Mouse (Mus musculus) gastrocnemius, adult 2 months (tissue): ENCODE measurements around the gene Olfr1448. TPM values are rescaled to one million over a fixed set of nuclear protein-coding genes. Genes with fewer than 3 reads are reported as not detected.
"Not testable (repeated sequence)": the region's sequence is repeated elsewhere in the genome, so short reads cannot be mapped to it uniquely, and the experiment has no call there.

ENCODE experiments used
- DNase-seq: peaks from one replicate; pipeline ENCODE4 v3.0.0; 2022
- H3K27ac ChIP-seq: fragments of 200-600 bp; 2 replicates; pipeline ENCODE4 v1.8.1; 2022; ENCODE audit warnings: mild to moderate bottlenecking
- H3K4me3 ChIP-seq: fragments of 200-600 bp; 2 replicates; pipeline ENCODE4 v1.8.1; 2022; ENCODE audit warnings: mild to moderate bottlenecking, moderate library complexity
- CTCF ChIP-seq: fragments of 200-600 bp; IDR thresholded peaks from 2 replicates; pipeline ENCODE4 v1.8.1; 2022; ENCODE audit warnings: antibody characterized with exemption, mild to moderate bottlenecking, moderate library complexity
- intact Hi-C: fragments of 180-260 bp; cut with DNase I; formaldehyde crosslinking; loops from one replicate; pipeline ENCODE4 v1.15.1; 2025
- long read RNA-seq, 2 experiments: library from polyadenylated mRNA; stranded (forward); transcript quantifications; one replicate each; pipeline ENCODE4 v2.0.0; 2021
- total RNA-seq, 2 experiments: library from RNA; stranded (reverse); gene quantifications; 2 replicates each; pipeline ENCODE4 v1.2.3; 2021

Olfr1448 gene
- total RNA-seq = not detected
- long read RNA-seq, experiment 1 = 0 reads
- long read RNA-seq, experiment 2 = 0 reads

- intact Hi-C loops = no loop called here
- no peak for DNase-seq
- TF ChIP-seq CTCF = no peak
- no peak within 1 kb of the TSS for H3K4me3 ChIP-seq
- H3K27ac ChIP-seq = no peak within 1 kb of the TSS
Observed at GRCm38 (mm10) chr19:12924319-12924718, at the start of gene Olfr1448. Gene Olfr1448 (minus strand): TSS chr19:12924419.

GRCm38 (mm10) chr19:12970082-12970481, 45.9 kb upstream of the Olfr1448 start:
- H3K27ac ChIP-seq, H3K4me3 ChIP-seq, DNase-seq, intact Hi-C loops: not testable (repeated sequence)

GRCm38 (mm10) chr19:12949958-12950357, 25.7 kb upstream of the Olfr1448 start, which contains the start of gene Olfr1450:
Gene Olfr1450 (plus strand): TSS chr19:12950258.
- intact Hi-C loops = no loop called here
- no peak for TF ChIP-seq CTCF
- DNase-seq = no peak
- H3K4me3 ChIP-seq = no peak within 1 kb of the TSS
- no peak within 1 kb of the TSS for H3K27ac ChIP-seq

GRCm38 (mm10) chr19:12930540-12930939, 6.3 kb upstream of the Olfr1448 start, which contains the start of gene Olfr1449:
Gene Olfr1449 (plus strand): TSS chr19:12930840.
- no peak within 1 kb of the TSS for H3K4me3 ChIP-seq
- no peak for TF ChIP-seq CTCF
- intact Hi-C loops = no loop called here
- no peak within 1 kb of the TSS for H3K27ac ChIP-seq
- DNase-seq = no peak

GRCm38 (mm10) chr19:12903643-12904042, 20.6 kb downstream of the Olfr1448 start, which contains the start of gene Olfr1447:
Gene Olfr1447 (minus strand): TSS chr19:12903743.
- no peak within 1 kb of the TSS for H3K4me3 ChIP-seq
- intact Hi-C loops = no loop called here
- no peak within 1 kb of the TSS for H3K27ac ChIP-seq
- no peak for DNase-seq
- TF ChIP-seq CTCF = no peak

- Histone ChIP-seq H3K27ac (no peak within 1 kb of the TSS), H3K4me3 (no peak within 1 kb of the TSS)
- intact Hi-C loops = no loop called here
- DNase-seq = no peak
- TF ChIP-seq CTCF = no peak
Observed at GRCm38 (mm10) chr19:12893424-12893823, 30.8 kb downstream of the Olfr1448 start, which contains the start of gene Olfr1446. Gene Olfr1446 (minus strand): TSS chr19:12893524.

GRCm38 (mm10) chr19:12883555-12883954, 40.7 kb downstream of the Olfr1448 start, which contains the start of gene Olfr1445:
Gene Olfr1445 (plus strand): TSS chr19:12883855.
- H3K4me3 ChIP-seq = no peak within 1 kb of the TSS
- no peak for TF ChIP-seq CTCF
- intact Hi-C loops = no loop called here
- no peak for DNase-seq
- H3K27ac ChIP-seq = no peak within 1 kb of the TSS

Other genes starting within 250 kb of the Olfr1448 start
- gene Olfr1443, start 246.3 kb downstream of the Olfr1448 start, total RNA-seq = not detected
- not detected for gene Keg1, start 228.6 kb downstream of the Olfr1448 start, total RNA-seq
- gene Cntf, start 158.8 kb downstream of the Olfr1448 start, total RNA-seq = 1 to 10 TPM; 1.8 to 2.2 TPM
- 100 to 1,000 TPM; 135 to 138 TPM for gene Zfp91, start 128.3 kb downstream of the Olfr1448 start, total RNA-seq
- gene Lpxn, start 128.2 kb downstream of the Olfr1448 start, total RNA-seq = under 1 TPM in 1 of 2 experiments, not detected in 1; 0.17 TPM
- not detected for gene Gm5244, start 77.7 kb downstream of the Olfr1448 start, total RNA-seq
- gene Olfr1444, start 67.1 kb downstream of the Olfr1448 start, total RNA-seq = not detected
- gene Olfr1445, start 40.6 kb downstream of the Olfr1448 start, total RNA-seq = not detected
- not detected for gene Olfr1446, start 30.9 kb downstream of the Olfr1448 start, total RNA-seq
- gene Olfr1447, start 20.7 kb downstream of the Olfr1448 start, total RNA-seq = not detected
- not detected for gene Olfr1449, start 6.4 kb upstream of the Olfr1448 start, total RNA-seq
- gene Olfr1450, start 25.8 kb upstream of the Olfr1448 start, total RNA-seq = not detected
- not detected for gene Olfr1451, start 70.6 kb upstream of the Olfr1448 start, total RNA-seq
- gene Olfr1453, start 103.9 kb upstream of the Olfr1448 start, total RNA-seq = not detected
- gene Olfr1454, start 136.2 kb upstream of the Olfr1448 start, total RNA-seq = not detected
- not detected for gene Olfr1457, start 173.5 kb upstream of the Olfr1448 start, total RNA-seq
- not detected for gene Olfr1458, start 182.4 kb upstream of the Olfr1448 start, total RNA-seq
- gene Olfr1459, start 225.1 kb upstream of the Olfr1448 start, total RNA-seq = not detected
- gene Olfr1461, start 238.6 kb upstream of the Olfr1448 start, total RNA-seq = not detected